Mouse (Mus musculus) CH12.LX (cell line): ENCODE data around the gene Cdc34.

Experiments used
- CTCF ChIP-seq, 2 experiments: IDR thresholded peaks in 1 of 2; conservative IDR thresholded peaks in 1 of 2; 2 replicates each; pipeline ENCODE4 v1.5.1; 2011 to 2012; ENCODE audit warnings: low read depth in 2 of 2, low read length in 2 of 2, improper control_type of control experiment in 1 of 2, inconsistent platforms in 1 of 2, mild to moderate bottlenecking in 1 of 2, moderate library complexity in 1 of 2
- E2F4 ChIP-seq: IDR thresholded peaks from 2 replicates; pipeline ENCODE4 v1.6.1; 2011; ENCODE audit warnings: low read depth, low read length, improper control_type of control experiment; ENCODE audit not compliant: insufficient replicate concordance
- EP300 ChIP-seq: IDR thresholded peaks from 2 replicates; pipeline ENCODE4 v1.6.1; 2011; ENCODE audit warnings: low read length, improper control_type of control experiment
- IRF4 ChIP-seq: IDR thresholded peaks from 2 replicates; pipeline ENCODE4 v1.6.1; 2014; ENCODE audit warnings: low read depth, mild to moderate bottlenecking, inconsistent platforms, low read length, improper control_type of control experiment
- MEF2A ChIP-seq: IDR thresholded peaks from 2 replicates; pipeline ENCODE4 v1.6.1; 2014; ENCODE audit warnings: low read depth, mild to moderate bottlenecking, inconsistent platforms, low read length, improper control_type of control experiment, borderline replicate concordance
- MXI1 ChIP-seq: IDR thresholded peaks from 2 replicates; pipeline ENCODE4 v1.6.1; 2011; ENCODE audit warnings: mild to moderate bottlenecking, low read depth, low read length, improper control_type of control experiment
- MYC ChIP-seq: IDR thresholded peaks from 2 replicates; pipeline ENCODE4 v1.6.1; 2011; ENCODE audit warnings: low read depth, mild to moderate bottlenecking, improper control_type of control experiment, low read length
- POLR2A ChIP-seq: IDR thresholded peaks from 2 replicates; pipeline ENCODE4 v1.6.1; 2011; ENCODE audit warnings: low read depth, mild to moderate bottlenecking, improper control_type of control experiment, low read length
- SMC3 ChIP-seq: IDR thresholded peaks from 2 replicates; pipeline ENCODE4 v1.6.1; 2011; ENCODE audit warnings: low read depth, low read length, improper control_type of control experiment
- UBTF ChIP-seq: IDR thresholded peaks from 2 replicates; pipeline ENCODE4 v1.6.1; 2012; ENCODE audit warnings: low read depth, mild to moderate bottlenecking, inconsistent platforms, low read length, improper control_type of control experiment, moderate library complexity
- ZC3H11A ChIP-seq: IDR thresholded peaks from 2 replicates; pipeline ENCODE4 v1.6.1; 2012; ENCODE audit warnings: low read depth, mild to moderate bottlenecking, inconsistent platforms, low read length, improper control_type of control experiment
- ZKSCAN1 ChIP-seq: IDR thresholded peaks from 2 replicates; pipeline ENCODE4 v1.6.1; 2012; ENCODE audit warnings: low read depth, inconsistent platforms, low read length, improper control_type of control experiment, borderline replicate concordance
- ZNF384 ChIP-seq: IDR thresholded peaks from 2 replicates; pipeline ENCODE4 v1.6.1; 2012; ENCODE audit warnings: low read depth, low read length, improper control_type of control experiment, inconsistent platforms

DNA sequence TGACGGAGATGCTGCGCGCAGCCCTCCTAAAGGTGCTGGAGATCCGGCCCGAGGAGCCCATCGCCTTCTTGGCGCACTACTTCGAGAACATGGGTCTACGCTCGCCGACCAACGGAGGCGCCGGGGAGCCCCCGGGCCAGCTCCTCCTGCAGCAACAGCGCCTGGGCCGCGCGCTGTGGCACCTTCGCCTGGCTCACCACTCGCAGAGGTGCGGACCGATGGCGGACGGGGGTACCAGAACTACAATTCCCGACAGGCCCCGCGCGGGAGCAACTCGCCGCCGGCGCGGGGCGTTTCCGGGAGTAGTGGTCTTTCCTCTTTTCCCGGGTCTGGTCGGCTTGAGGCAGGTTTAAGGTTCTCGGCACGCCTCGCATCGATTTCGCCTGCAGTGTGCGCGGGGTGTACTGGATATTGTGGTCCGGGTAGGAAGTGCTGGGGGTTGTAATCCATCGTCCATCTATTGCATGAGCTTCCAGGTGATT lies 12.4 kb upstream of the Cdc34 start:
- TF ChIP-seq MEF2A (no peak), POLR2A (no peak), EP300 (no peak), CTCF (conservative IDR thresholded peaks at IDR 0.05 in 1 of 2, IDR thresholded peaks at IDR 0.05 in 1 of 2; ENCODE audit: low read depth in 2 of 2, low read length in 2 of 2) (no peak), ZKSCAN1 (no peak), IRF4 (peak; percentile 60), MXI1 (peak; percentile 69), ZC3H11A (no peak), SMC3 (no peak), MYC (no peak), ZNF384 (no peak), E2F4 (0 out of 2 replicates have a peak, but pooled peaks have one; percentile 34), UBTF (peak; percentile 26; the same call in 1 of the 2 replicates)
